Mouse (Mus musculus): ENCODE measurements around the gene T2. TPM values are rescaled to one million over a fixed set of nuclear protein-coding genes. Genes with fewer than 3 reads are reported as not detected.

Gene T2
- polyA plus RNA-seq, 1 experiment = 0.05 TPM

DNA sequence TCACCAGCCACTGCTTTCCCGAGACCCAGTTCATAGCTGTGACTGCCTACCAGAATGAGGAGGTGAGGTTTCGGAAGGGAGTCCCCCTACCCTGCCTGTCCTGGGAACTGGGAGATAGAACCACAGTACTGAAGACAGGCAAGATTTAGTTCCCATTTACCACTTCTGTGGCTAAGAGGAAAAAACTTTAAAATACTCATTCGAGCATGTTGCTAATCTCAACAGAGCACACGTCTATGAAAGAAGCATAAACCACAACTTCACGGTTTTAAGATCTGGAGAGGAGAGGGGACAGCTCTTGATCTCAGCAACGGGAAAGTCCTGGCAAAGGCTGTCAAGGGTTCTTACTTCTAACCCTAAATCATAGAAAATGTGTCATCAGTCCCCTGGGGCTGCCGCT, 80.4 kb downstream of the T2 start:
- Histone ChIP-seq H3K27me3 (ENCODE audit: control insufficient read depth, insufficient read depth, insufficient read length) (peaks cover 72% of the 10 kb centered on the region), H3ac (ENCODE audit: control insufficient read depth, insufficient read length, low read depth) (no peak overlapping the region), H3K79me3 (ENCODE audit: low read depth) (no peaks in the 10 kb centered on the region), H3K4me3 (ENCODE audit: insufficient read depth, poor library complexity, severe bottlenecking) (no peak overlapping the region), H3K79me2 (ENCODE audit: control insufficient read depth, insufficient read depth) (no peaks in the 10 kb centered on the region), H3K36me3 (ENCODE audit: control insufficient read depth, insufficient read depth) (no peaks in the 10 kb centered on the region)
- no peak for TF ChIP-seq CEBPB (IDR thresholded peaks at IDR 0.05; ENCODE audit: low read depth)

DNA sequence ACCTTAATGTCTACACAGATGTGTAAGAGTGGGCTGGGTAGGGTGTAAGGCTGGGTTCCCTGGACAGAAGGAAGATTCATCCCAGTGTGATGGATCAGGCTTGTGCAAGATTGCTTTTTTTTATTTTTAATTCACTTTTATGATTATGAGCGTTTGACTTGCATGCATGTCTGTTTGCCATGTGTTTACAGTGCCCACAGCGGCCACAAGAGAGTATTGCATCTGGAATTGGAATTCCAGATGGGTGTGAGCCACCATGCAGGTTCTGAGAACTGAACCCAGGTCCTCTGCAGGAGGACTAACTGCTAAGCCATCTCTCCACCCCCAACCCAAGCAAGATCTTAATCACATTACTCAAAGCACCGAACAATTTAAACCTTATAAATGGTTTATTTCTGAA, 88.3 kb downstream of the T2 start:
- no peaks in the 10 kb centered on the region for H3K36me3 ChIP-seq (ENCODE audit: control insufficient read depth, insufficient read depth)
- H3K79me2 ChIP-seq (ENCODE audit: control insufficient read depth, insufficient read depth) = no peaks in the 10 kb centered on the region
- peaks cover 15% of the 10 kb centered on the region for H3K27me3 ChIP-seq (ENCODE audit: control insufficient read depth, insufficient read depth, insufficient read length)
- H3ac ChIP-seq (ENCODE audit: control insufficient read depth, insufficient read length, low read depth) = no peak overlapping the region
- H3K79me3 ChIP-seq (ENCODE audit: low read depth) = no peaks in the 10 kb centered on the region
- TF ChIP-seq CTCF (IDR thresholded peaks at IDR 0.05; ENCODE audit: control insufficient read depth, insufficient read depth, insufficient read length) = no peak
- no peak for TF ChIP-seq USF1 (IDR thresholded peaks at IDR 0.05; ENCODE audit: low read depth)
- no peak for TF ChIP-seq MYOD1 (IDR thresholded peaks at IDR 0.05; ENCODE audit: control insufficient read depth, insufficient read length, low read depth)
- no peak for TF ChIP-seq MYOG (IDR thresholded peaks at IDR 0.05; ENCODE audit: control insufficient read depth, extremely low read depth, insufficient read length)
- no peak for TF ChIP-seq FOSL1 (IDR thresholded peaks at IDR 0.05; ENCODE audit: insufficient read depth, low read length, poor library complexity, severe bottlenecking)
- TF ChIP-seq CEBPB (IDR thresholded peaks at IDR 0.05; ENCODE audit: low read depth) = no peak
- no peak for TF ChIP-seq MAX (IDR thresholded peaks at IDR 0.05)
- no peak overlapping the region for H3K4me3 ChIP-seq (ENCODE audit: insufficient read depth, poor library complexity, severe bottlenecking)

DNA sequence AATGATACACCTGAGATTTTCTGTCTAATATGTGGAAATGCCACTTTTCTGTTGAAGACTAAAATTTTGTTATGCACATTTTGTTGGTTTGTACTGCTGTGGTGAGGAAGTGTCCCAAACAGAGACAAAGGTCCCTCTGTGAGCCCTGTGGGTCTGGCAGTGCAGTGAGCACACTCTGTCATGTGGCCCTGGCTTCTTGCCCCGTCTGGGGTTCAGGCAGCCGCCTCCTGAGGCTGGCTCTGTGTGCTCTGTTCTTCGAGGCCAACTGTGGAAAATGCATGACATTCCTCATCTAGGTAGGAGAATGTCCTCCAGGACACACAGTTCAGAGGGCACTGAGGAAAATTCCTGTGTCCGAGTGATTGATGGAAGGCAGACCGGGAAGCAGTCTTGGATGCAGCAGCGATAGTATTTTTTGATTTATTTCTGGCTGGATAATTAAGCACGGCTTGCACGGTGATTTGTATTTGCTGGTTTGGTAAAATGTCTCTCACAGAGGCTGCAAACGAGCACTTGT, 91.9 kb downstream of the T2 start:
- Histone ChIP-seq H3K36me3 (ENCODE audit: control insufficient read depth, insufficient read depth) (no peaks in the 10 kb centered on the region), H3K27me3 (ENCODE audit: control insufficient read depth, insufficient read depth, insufficient read length) (no peaks in the 10 kb centered on the region), H3K4me3 (ENCODE audit: insufficient read depth, poor library complexity, severe bottlenecking) (no peak overlapping the region), H3K79me3 (ENCODE audit: low read depth) (no peaks in the 10 kb centered on the region), H3K79me2 (ENCODE audit: control insufficient read depth, insufficient read depth) (no peaks in the 10 kb centered on the region), H3ac (ENCODE audit: control insufficient read depth, insufficient read length, low read depth) (no peak overlapping the region)
- TF ChIP-seq CTCF (IDR thresholded peaks at IDR 0.05; ENCODE audit: control insufficient read depth, insufficient read depth, insufficient read length) (no peak), CEBPB (IDR thresholded peaks at IDR 0.05; ENCODE audit: low read depth) (no peak)

DNA sequence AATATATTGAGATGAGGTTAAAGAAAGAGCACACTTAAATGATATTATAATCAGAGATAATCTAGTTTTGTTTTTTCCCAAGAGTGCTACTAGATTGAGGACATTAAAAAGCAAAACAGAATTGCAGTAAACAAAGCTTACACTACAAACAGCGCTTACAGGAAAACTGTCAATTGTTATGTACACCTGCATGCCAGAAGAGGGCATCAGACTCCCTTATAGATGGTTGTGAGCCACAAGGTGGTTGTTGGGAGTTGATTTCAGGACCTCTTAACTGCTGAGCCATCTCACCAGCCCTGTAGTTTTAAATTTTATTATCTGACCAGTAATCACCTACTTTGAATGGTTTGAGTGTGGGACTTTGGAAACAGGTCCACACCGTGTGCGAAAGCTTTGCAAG, 92.5 kb downstream of the T2 start:
- H3K4me3 ChIP-seq (ENCODE audit: insufficient read depth, poor library complexity, severe bottlenecking) = no peak overlapping the region
- no peak for TF ChIP-seq USF1 (IDR thresholded peaks at IDR 0.05; ENCODE audit: low read depth)
- no peaks in the 10 kb centered on the region for H3K79me3 ChIP-seq (ENCODE audit: low read depth)
- H3K79me2 ChIP-seq (ENCODE audit: control insufficient read depth, insufficient read depth) = no peaks in the 10 kb centered on the region
- no peak overlapping the region for H3ac ChIP-seq (ENCODE audit: control insufficient read depth, insufficient read length, low read depth)
- no peaks in the 10 kb centered on the region for H3K36me3 ChIP-seq (ENCODE audit: control insufficient read depth, insufficient read depth)
- H3K27me3 ChIP-seq (ENCODE audit: control insufficient read depth, insufficient read depth, insufficient read length) = no peaks in the 10 kb centered on the region

DNA sequence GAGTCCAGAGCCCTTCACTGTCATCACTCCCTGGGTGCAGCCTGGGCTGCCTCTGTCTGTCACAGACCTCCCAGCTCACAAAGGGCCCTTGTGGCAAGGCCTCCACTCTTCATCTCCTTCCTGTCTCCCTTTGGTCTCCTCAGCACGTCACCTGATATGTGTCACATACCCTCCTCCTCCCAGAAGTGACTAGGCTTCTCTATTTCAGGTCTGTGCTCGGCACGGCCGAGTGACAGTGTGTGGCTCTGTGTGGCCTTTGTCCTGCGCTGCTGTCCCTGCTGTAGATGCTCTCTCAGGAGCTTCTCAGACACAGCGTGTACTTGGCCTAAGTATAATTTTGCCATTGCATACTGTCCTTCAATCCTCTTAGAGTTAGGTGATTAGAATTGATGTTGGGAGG, 99.4 kb downstream of the T2 start:
- TF ChIP-seq MAX (IDR thresholded peaks at IDR 0.05) = no peak
- TF ChIP-seq FOSL1 (IDR thresholded peaks at IDR 0.05; ENCODE audit: insufficient read depth, low read length, poor library complexity, severe bottlenecking) = no peak
- no peak for TF ChIP-seq USF1 (IDR thresholded peaks at IDR 0.05; ENCODE audit: low read depth)
- TF ChIP-seq MYOG (IDR thresholded peaks at IDR 0.05; ENCODE audit: control insufficient read depth, extremely low read depth, insufficient read length) = no peak
- Histone ChIP-seq H3K27me3 (ENCODE audit: control insufficient read depth, insufficient read depth, insufficient read length) (peaks cover 12% of the 10 kb centered on the region), H3K36me3 (ENCODE audit: control insufficient read depth, insufficient read depth) (no peaks in the 10 kb centered on the region), H3K79me2 (ENCODE audit: control insufficient read depth, insufficient read depth) (no peaks in the 10 kb centered on the region), H3K79me3 (ENCODE audit: low read depth) (no peaks in the 10 kb centered on the region), H3K4me3 (ENCODE audit: insufficient read depth, poor library complexity, severe bottlenecking) (no peak overlapping the region), H3ac (ENCODE audit: control insufficient read depth, insufficient read length, low read depth) (no peak overlapping the region)

DNA sequence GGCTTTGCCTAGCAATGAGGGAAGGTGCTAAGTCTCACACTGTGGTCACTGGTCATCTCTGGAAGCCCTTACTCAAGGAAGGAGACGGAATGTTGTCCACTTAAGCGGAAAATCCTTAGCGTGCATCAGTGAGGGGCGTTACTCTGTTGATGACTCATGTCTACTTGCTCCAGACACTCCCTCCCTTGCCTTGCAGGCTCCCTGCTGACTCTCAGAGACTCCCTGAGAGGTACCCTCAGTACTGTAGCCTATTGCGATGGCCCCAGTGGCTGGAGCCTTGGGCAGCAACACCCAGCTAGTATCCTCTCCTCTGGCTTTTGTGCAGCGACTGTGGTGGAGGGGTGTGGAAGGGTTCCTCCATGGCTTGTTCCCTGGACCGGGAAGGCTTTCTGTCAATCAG, 99.8 kb downstream of the T2 start:
- Histone ChIP-seq H3K79me3 (ENCODE audit: low read depth) (no peaks in the 10 kb centered on the region), H3K4me3 (ENCODE audit: insufficient read depth, poor library complexity, severe bottlenecking) (no peak overlapping the region), H3K27me3 (ENCODE audit: control insufficient read depth, insufficient read depth, insufficient read length) (peaks cover 15% of the 10 kb centered on the region), H3K36me3 (ENCODE audit: control insufficient read depth, insufficient read depth) (no peaks in the 10 kb centered on the region), H3ac (ENCODE audit: control insufficient read depth, insufficient read length, low read depth) (no peak overlapping the region), H3K79me2 (ENCODE audit: control insufficient read depth, insufficient read depth) (no peaks in the 10 kb centered on the region)
- TF ChIP-seq MYOG (IDR thresholded peaks at IDR 0.05; ENCODE audit: control insufficient read depth, extremely low read depth, insufficient read length) (no peak), CTCF (IDR thresholded peaks at IDR 0.05; ENCODE audit: control insufficient read depth, insufficient read depth, insufficient read length) (no peak), FOSL1 (IDR thresholded peaks at IDR 0.05; ENCODE audit: insufficient read depth, low read length, poor library complexity, severe bottlenecking) (no peak), MYOD1 (IDR thresholded peaks at IDR 0.05; ENCODE audit: control insufficient read depth, insufficient read length, low read depth) (no peak), USF1 (IDR thresholded peaks at IDR 0.05; ENCODE audit: low read depth) (no peak), CEBPB (IDR thresholded peaks at IDR 0.05; ENCODE audit: low read depth) (no peak), MAX (IDR thresholded peaks at IDR 0.05) (no peak)

Measured in C2C12 (cell line).